Mouse (Mus musculus): Measurements from ENCODE around the gene Pmpcb. TPM values are rescaled to one million over a fixed set of nuclear protein-coding genes. Genes with fewer than 3 reads are reported as not detected.
"Not testable (repeated sequence)": the region's sequence is repeated elsewhere in the genome, so short reads cannot be mapped to it uniquely, and the experiment has no call there.

Gene Pmpcb
- polyA plus RNA-seq, 1 experiment from 2014 or later = 82.3 TPM

DNA sequence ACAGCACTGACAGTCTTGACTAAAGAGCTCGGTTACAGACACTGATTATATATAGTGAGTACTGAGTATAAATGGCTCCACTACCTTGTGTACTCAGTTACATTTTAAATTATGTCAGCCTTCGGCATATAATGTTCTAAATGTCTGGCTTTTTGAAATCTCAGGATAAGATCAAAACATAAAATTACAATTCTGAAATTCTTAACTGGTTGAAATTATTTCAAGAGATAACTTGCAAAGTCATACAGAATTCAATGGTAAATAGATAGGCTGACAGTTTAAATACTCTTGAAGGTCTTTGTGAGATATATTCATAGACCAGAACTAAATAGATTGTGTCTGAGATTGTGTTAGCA lies 35.0 kb upstream of the Pmpcb start:
- Histone ChIP-seq H3K9ac (ENCODE audit: low read depth, low read length) (peak overlapping the region; percentile 87), H3K9me3 (ENCODE audit: control insufficient read depth, low read length) (no peaks in the 10 kb centered on the region), H3K36me3 (ENCODE audit: control insufficient read depth, insufficient read depth, low read length) (no peaks in the 10 kb centered on the region), H3K27ac (replicated peaks; ENCODE audit: low read depth, low read length) (peak overlapping the region; percentile 97), H3K4me3 (ENCODE audit: low read depth, low read length) (peak overlapping the region; percentile 77), H3K27me3 (replicated peaks; ENCODE audit: control insufficient read depth, insufficient read depth, low read length) (no peaks in the 10 kb centered on the region), H3K4me2 (ENCODE audit: low read depth, low read length) (peak overlapping the region; percentile 56), H3K4me1 (ENCODE audit: control insufficient read depth, insufficient read depth, low read length) (no peaks in the 10 kb centered on the region)
- no peak for ATAC-seq (ENCODE audit: low read depth)
- no peak for DNase-seq (ENCODE audit: low spot score)
- 53% methylated on average over 2 of the region's 2 CpGs for WGBS

GRCm38 (mm10) chr5:21702873-21703475 lies 34.0 kb upstream of the Pmpcb start:
- H3K4me1 ChIP-seq (ENCODE audit: control insufficient read depth, insufficient read depth, low read length) = no peaks in the 10 kb centered on the region
- ATAC-seq (ENCODE audit: low read depth) (no peak), DNase-seq (ENCODE audit: low spot score) (no peak)
- WGBS = 74% methylated on average over 6 of the region's 6 CpGs
- H3K27ac ChIP-seq (replicated peaks; ENCODE audit: low read depth, low read length) = no peak overlapping the region
- no peak overlapping the region for H3K4me2 ChIP-seq (ENCODE audit: low read depth, low read length)
- no peak overlapping the region for H3K4me3 ChIP-seq (ENCODE audit: low read depth, low read length)
- H3K27me3 ChIP-seq (replicated peaks; ENCODE audit: control insufficient read depth, insufficient read depth, low read length) = no peaks in the 10 kb centered on the region
- H3K36me3 ChIP-seq (ENCODE audit: control insufficient read depth, insufficient read depth, low read length) = no peaks in the 10 kb centered on the region
- no peak overlapping the region for H3K9ac ChIP-seq (ENCODE audit: low read depth, low read length)
- H3K9me3 ChIP-seq (ENCODE audit: control insufficient read depth, low read length) = no peaks in the 10 kb centered on the region

DNA sequence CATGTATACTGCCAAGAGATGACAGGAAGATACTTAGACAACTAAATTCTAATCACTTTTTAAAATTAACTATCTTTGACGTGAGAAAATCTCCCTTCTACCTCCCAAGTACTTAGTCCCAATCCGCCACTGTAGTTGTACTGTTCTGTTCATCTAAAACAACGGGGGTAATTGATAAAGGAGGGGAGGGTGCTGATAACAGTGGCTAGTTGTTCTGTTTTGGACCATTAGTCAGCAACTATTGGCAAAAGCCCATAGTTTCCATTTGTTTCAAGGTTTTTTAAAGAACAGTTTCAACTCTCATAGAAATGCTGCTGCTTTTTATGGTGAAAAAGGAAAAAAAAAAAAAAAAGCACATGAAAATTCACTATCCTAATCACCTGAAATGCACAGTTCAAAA lies 33.2 kb upstream of the Pmpcb start:
- H3K27ac ChIP-seq (replicated peaks; ENCODE audit: low read depth, low read length) = no peak overlapping the region
- no peak overlapping the region for H3K9ac ChIP-seq (ENCODE audit: low read depth, low read length)
- no peaks in the 10 kb centered on the region for H3K4me1 ChIP-seq (ENCODE audit: control insufficient read depth, insufficient read depth, low read length)
- no peak overlapping the region for H3K4me2 ChIP-seq (ENCODE audit: low read depth, low read length)
- no peaks in the 10 kb centered on the region for H3K9me3 ChIP-seq (ENCODE audit: control insufficient read depth, low read length)
- H3K4me3 ChIP-seq (ENCODE audit: low read depth, low read length) = no peak overlapping the region
- 76% methylated on average over 3 of the region's 3 CpGs for WGBS
- H3K27me3 ChIP-seq (replicated peaks; ENCODE audit: control insufficient read depth, insufficient read depth, low read length) = no peaks in the 10 kb centered on the region
- DNase-seq (ENCODE audit: low spot score) (no peak), ATAC-seq (ENCODE audit: low read depth) (no peak)
- no peaks in the 10 kb centered on the region for H3K36me3 ChIP-seq (ENCODE audit: control insufficient read depth, insufficient read depth, low read length)

- 92% methylated on average over 4 of the region's 4 CpGs for WGBS
- Histone ChIP-seq H3K4me2 (ENCODE audit: low read depth, low read length) (no peak overlapping the region), H3K27me3 (replicated peaks; ENCODE audit: control insufficient read depth, insufficient read depth, low read length) (no peaks in the 10 kb centered on the region), H3K9ac (ENCODE audit: low read depth, low read length) (no peak overlapping the region), H3K9me3 (ENCODE audit: control insufficient read depth, low read length) (no peaks in the 10 kb centered on the region), H3K27ac (replicated peaks; ENCODE audit: low read depth, low read length) (no peak overlapping the region), H3K4me1 (ENCODE audit: control insufficient read depth, insufficient read depth, low read length) (no peaks in the 10 kb centered on the region), H3K36me3 (ENCODE audit: control insufficient read depth, insufficient read depth, low read length) (no peaks in the 10 kb centered on the region), H3K4me3 (ENCODE audit: low read depth, low read length) (no peak overlapping the region)
- DNase-seq (ENCODE audit: low spot score) (no peak), ATAC-seq (ENCODE audit: low read depth) (no peak)
Observed at GRCm38 (mm10) chr5:21706546-21706945, 30.4 kb upstream of the Pmpcb start.

- 86% methylated on average over 8 of the region's 8 CpGs for WGBS
- H3K9ac ChIP-seq (ENCODE audit: low read depth, low read length); DNase-seq (ENCODE audit: low spot score); ATAC-seq (ENCODE audit: low read depth); H3K27me3 ChIP-seq (replicated peaks; ENCODE audit: control insufficient read depth, insufficient read depth, low read length); H3K4me1 ChIP-seq (ENCODE audit: control insufficient read depth, insufficient read depth, low read length); H3K4me3 ChIP-seq (ENCODE audit: low read depth, low read length); H3K9me3 ChIP-seq (ENCODE audit: control insufficient read depth, low read length); H3K36me3 ChIP-seq (ENCODE audit: control insufficient read depth, insufficient read depth, low read length); H3K27ac ChIP-seq (replicated peaks; ENCODE audit: low read depth, low read length); H3K4me2 ChIP-seq (ENCODE audit: low read depth, low read length): not testable (repeated sequence)
Observed at GRCm38 (mm10) chr5:21708011-21708410, 28.9 kb upstream of the Pmpcb start.

DNA sequence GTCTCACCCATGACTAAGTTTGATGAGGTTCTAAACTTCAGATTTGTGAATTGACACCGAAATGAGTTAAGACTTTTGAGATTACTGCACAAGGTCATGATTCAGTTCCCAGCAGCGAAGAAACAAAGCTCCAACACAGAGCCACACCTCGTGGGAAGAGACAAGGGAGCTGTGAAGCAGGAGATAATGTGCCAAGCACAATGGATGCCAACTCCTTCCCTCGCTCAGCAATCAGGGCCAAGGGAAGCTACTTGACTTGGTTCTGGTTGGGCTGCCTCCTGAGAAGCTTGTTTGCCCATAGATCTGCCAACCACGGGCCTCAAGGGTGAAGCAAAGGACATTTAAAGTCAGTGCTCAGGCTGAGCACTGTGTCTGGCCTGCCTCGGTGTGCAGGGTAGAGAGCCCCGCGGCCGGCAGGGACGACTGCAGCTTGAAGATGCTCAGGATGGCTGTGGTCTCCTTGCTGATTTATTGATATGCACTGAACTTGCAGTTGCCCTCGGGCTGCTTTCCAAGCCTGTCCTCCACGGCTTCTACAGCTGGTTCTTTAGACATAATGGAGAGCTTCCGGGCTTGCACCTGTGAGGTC lies 24.7 kb upstream of the Pmpcb start:
- Histone ChIP-seq H3K27me3 (replicated peaks; ENCODE audit: control insufficient read depth, insufficient read depth, low read length) (no peaks in the 10 kb centered on the region), H3K4me2 (ENCODE audit: low read depth, low read length) (no peak overlapping the region), H3K4me1 (ENCODE audit: control insufficient read depth, insufficient read depth, low read length) (no peaks in the 10 kb centered on the region), H3K36me3 (ENCODE audit: control insufficient read depth, insufficient read depth, low read length) (no peaks in the 10 kb centered on the region), H3K4me3 (ENCODE audit: low read depth, low read length) (no peak overlapping the region), H3K9ac (ENCODE audit: low read depth, low read length) (no peak overlapping the region), H3K9me3 (ENCODE audit: control insufficient read depth, low read length) (no peaks in the 10 kb centered on the region), H3K27ac (replicated peaks; ENCODE audit: low read depth, low read length) (no peak overlapping the region)
- 76% methylated on average over 13 of the region's 13 CpGs for WGBS
- ATAC-seq (ENCODE audit: low read depth) (no peak), DNase-seq (ENCODE audit: low spot score) (no peak)

DNA sequence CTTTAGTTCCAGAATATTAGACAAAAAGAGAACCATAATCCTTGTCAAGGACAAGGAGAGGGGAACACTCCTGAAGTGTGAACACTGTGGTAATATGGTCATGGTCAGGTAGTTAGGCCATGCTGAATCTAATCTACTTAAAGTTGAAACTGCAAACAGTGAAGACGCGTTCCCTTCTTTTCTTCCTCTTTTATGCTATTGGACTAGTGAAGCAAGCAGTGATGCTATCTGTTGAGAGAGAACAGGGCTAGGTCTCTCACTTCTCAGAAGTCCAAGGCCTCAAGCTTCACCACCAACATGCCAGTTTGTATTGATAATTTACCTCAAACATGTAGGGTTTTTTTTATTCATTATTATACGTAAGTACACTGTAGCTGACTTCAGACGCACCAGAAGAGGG lies 22.5 kb upstream of the Pmpcb start:
- no peak for DNase-seq (ENCODE audit: low spot score)
- 89% methylated on average over 4 of the region's 4 CpGs for WGBS

GRCm38 (mm10) chr5:21717165-21717715 lies 19.7 kb upstream of the Pmpcb start:
- no peak for ATAC-seq (ENCODE audit: low read depth)
- Histone ChIP-seq H3K27me3 (replicated peaks; ENCODE audit: control insufficient read depth, insufficient read depth, low read length) (no peaks in the 10 kb centered on the region), H3K9me3 (ENCODE audit: control insufficient read depth, low read length) (no peaks in the 10 kb centered on the region), H3K27ac (replicated peaks; ENCODE audit: low read depth, low read length) (no peak overlapping the region), H3K4me2 (ENCODE audit: low read depth, low read length) (no peak overlapping the region), H3K4me1 (ENCODE audit: control insufficient read depth, insufficient read depth, low read length) (no peaks in the 10 kb centered on the region), H3K9ac (ENCODE audit: low read depth, low read length) (no peak overlapping the region), H3K36me3 (ENCODE audit: control insufficient read depth, insufficient read depth, low read length) (no peaks in the 10 kb centered on the region), H3K4me3 (ENCODE audit: low read depth, low read length) (no peak overlapping the region)
- DNase-seq (ENCODE audit: low spot score) = no peak
- 86% methylated on average over 10 of the region's 10 CpGs for WGBS

More for the DNA sequence above, 22.5 kb upstream of the Pmpcb start:
- H3K9me3 ChIP-seq (ENCODE audit: control insufficient read depth, low read length) = no peaks in the 10 kb centered on the region
- H3K27ac ChIP-seq (replicated peaks; ENCODE audit: low read depth, low read length) = no peak overlapping the region
- no peak overlapping the region for H3K9ac ChIP-seq (ENCODE audit: low read depth, low read length)
- H3K27me3 ChIP-seq (replicated peaks; ENCODE audit: control insufficient read depth, insufficient read depth, low read length) = no peaks in the 10 kb centered on the region
- H3K36me3 ChIP-seq (ENCODE audit: control insufficient read depth, insufficient read depth, low read length) = no peaks in the 10 kb centered on the region
- H3K4me1 ChIP-seq (ENCODE audit: control insufficient read depth, insufficient read depth, low read length) = no peaks in the 10 kb centered on the region
- no peak for ATAC-seq (ENCODE audit: low read depth)
- no peak overlapping the region for H3K4me3 ChIP-seq (ENCODE audit: low read depth, low read length)
- no peak overlapping the region for H3K4me2 ChIP-seq (ENCODE audit: low read depth, low read length)

DNA sequence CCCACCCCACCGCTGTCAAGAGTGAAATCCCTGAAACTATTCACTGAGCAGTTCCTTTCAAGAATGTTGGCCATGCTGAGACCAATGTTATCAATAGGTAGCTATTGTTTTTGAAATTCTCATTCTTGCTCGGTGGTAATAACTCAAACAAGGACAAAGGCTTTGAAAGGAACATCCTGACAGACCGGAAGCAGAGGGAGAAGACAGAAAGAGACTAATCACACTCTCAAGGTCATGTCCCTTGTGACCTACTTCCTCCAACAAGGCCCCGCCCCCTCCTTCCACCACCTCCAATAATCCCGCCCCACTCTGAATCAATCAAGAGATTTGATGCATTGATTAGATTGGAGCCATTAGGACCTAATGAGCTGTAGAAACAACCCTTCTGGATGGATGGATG lies 18.4 kb upstream of the Pmpcb start:
- H3K9ac ChIP-seq (ENCODE audit: low read depth, low read length) = no peak overlapping the region
- H3K27ac ChIP-seq (replicated peaks; ENCODE audit: low read depth, low read length) = no peak overlapping the region
- ATAC-seq (ENCODE audit: low read depth) = no peak
- WGBS = 87% methylated on average over 5 of the region's 5 CpGs
- no peaks in the 10 kb centered on the region for H3K9me3 ChIP-seq (ENCODE audit: control insufficient read depth, low read length)
- no peak overlapping the region for H3K4me3 ChIP-seq (ENCODE audit: low read depth, low read length)
- H3K27me3 ChIP-seq (replicated peaks; ENCODE audit: control insufficient read depth, insufficient read depth, low read length) = no peaks in the 10 kb centered on the region
- H3K4me2 ChIP-seq (ENCODE audit: low read depth, low read length) = no peak overlapping the region
- H3K4me1 ChIP-seq (ENCODE audit: control insufficient read depth, insufficient read depth, low read length) = no peaks in the 10 kb centered on the region
- H3K36me3 ChIP-seq (ENCODE audit: control insufficient read depth, insufficient read depth, low read length) = no peaks in the 10 kb centered on the region
- no peak for DNase-seq (ENCODE audit: low spot score)

All from embryonic facial prominence, embryonic 14.5 days (tissue).